Mouse (Mus musculus) embryonic fibroblast, embryonic 13.5 days (primary cell): ENCODE results near the gene Aprt. TPM values are rescaled to one million over a fixed set of nuclear protein-coding genes. Genes with fewer than 3 reads are reported as not detected.
A peak's percentile ranks its signal among the peaks of the same experiment; 100 is the strongest.

Source experiments
- H3K27ac ChIP-seq: 2 replicates; pipeline ENCODE4 v1.5.1; 2012; ENCODE audit warnings: low read length, control low read depth, inconsistent platforms; ENCODE audit not compliant: insufficient read depth
- H3K4me1 ChIP-seq: 2 replicates; pipeline ENCODE4 v1.6.1; 2011; ENCODE audit warnings: low read length; ENCODE audit not compliant: control insufficient read depth, insufficient read depth
- H3K4me3 ChIP-seq: 2 replicates; pipeline ENCODE4 v1.5.1; 2011; ENCODE audit warnings: mild to moderate bottlenecking, control low read depth, low read length; ENCODE audit not compliant: insufficient read depth
- CTCF ChIP-seq: IDR thresholded peaks from 2 replicates; pipeline ENCODE4 v1.5.1; 2011; ENCODE audit warnings: mild to moderate bottlenecking, control low read depth, low read length, moderate library complexity, borderline replicate concordance; ENCODE audit not compliant: insufficient read depth
- POLR2A ChIP-seq: IDR thresholded peaks from 2 replicates; pipeline ENCODE4 v1.6.1; 2011; ENCODE audit warnings: low read depth, mild to moderate bottlenecking, control low read depth, low read length, moderate library complexity
- polyA plus RNA-seq: library from polyadenylated mRNA; stranded (reverse); fragments of >200 nt; gene quantifications from 2 replicates; pipeline ENCODE4 v1.2.4, GENCODE M21; 2011; ENCODE audit warnings: low read depth; ENCODE audit not compliant: missing spikeins, insufficient read length

The Aprt gene
- polyA plus RNA-seq, 1 experiment: 140 TPM

DNA sequence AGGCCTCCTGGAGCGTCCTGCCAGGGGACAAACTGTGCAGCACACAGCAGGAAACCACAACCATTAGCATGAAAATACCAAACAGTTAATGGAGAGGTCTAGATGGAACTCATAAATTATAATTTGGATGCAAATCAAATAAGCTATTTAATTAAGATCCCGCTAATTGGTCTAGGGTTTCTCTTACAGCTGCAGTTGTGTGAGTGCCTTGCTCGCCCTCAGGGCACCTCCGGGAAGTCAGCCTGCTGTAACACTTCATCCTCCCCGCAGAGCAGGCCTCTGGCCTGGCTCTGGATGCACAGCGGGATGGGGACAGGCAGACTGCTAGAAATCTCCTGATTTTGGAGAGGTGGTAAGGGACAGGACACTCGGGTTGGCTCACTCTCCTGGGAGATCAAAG is 9.5 kb upstream of the Aprt start:
- H3K27ac ChIP-seq: no peak overlapping the region
- peaks cover 11% of the 10 kb centered on the region for H3K4me1 ChIP-seq
- H3K4me3 ChIP-seq: no peak overlapping the region
- TF ChIP-seq CTCF (no peak), POLR2A (no peak)

DNA sequence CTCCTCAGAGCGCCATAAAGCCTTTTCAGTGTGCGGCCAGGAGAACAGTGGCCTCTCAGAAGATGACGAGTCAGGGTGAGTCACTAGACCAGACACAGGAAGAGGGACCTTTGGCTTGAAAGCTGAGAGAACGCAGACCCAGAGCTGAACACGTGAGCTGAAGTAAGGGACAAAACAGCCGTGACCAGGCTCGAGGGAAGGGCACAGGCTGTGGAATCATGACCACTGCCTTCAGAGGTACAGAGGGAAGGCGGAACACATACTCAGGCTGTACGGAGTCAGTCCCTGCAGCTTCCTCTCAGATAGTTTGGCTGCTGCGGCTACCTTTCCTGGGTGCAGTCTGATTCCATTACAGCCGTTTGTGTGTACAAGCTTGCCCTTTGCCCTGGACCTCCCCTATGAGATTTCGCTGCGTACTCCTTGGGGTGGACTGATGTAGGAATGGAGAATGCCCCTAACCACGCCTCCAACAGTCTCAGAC is 8.7 kb upstream of the Aprt start:
- peak overlapping the region; percentile 34 for H3K27ac ChIP-seq
- peaks cover 11% of the 10 kb centered on the region for H3K4me1 ChIP-seq
- TF ChIP-seq POLR2A: no peak
- no peak for TF ChIP-seq CTCF
- H3K4me3 ChIP-seq: no peak overlapping the region

DNA sequence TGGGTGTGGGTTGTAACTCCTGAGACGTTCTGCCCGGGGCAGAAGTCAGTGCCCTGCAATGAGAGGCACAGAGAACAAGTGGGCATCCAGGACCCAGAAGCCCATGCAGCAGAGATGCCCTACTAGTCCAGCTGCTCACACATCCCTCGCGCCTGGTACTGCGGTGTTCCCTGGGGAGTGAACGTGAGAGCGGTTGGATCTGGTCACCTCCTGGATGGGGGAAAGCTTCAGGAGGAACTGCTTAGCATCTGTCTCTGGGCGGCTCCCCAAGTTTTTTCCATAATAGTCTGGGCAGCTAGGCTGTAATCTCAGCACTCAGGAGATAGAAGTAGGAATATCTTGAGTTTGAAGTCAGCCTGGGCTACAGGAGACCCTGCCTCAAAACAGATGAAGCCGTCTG is 8.3 kb upstream of the Aprt start:
- no peak for TF ChIP-seq CTCF
- no peak for TF ChIP-seq POLR2A
- H3K4me3 ChIP-seq: no peak overlapping the region
- peaks cover 11% of the 10 kb centered on the region for H3K4me1 ChIP-seq
- H3K27ac ChIP-seq: peak overlapping the region; percentile 34; the same call in 1 of the 2 replicates

DNA sequence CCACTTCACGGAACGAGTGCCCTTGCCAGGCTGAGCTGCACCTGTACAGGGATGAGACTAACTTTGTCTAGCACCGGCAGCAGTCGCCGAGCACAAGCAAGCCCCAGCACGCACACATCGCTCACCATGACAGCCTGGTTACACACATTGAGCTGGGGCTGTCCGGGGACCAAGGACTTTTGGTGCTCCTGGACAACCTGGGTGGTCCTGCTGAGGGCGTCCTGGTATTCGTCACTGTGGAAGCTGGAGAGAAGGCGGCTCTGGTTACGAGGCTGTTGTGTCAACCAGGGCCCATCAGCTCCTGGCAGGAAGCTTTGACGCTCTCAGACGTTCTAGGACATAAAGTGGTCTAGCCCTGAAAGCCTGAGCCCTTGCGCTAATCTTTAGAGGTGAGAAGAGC is 4.2 kb upstream of the Aprt start:
- TF ChIP-seq CTCF: no peak
- TF ChIP-seq POLR2A: no peak
- Histone ChIP-seq H3K27ac (no peak overlapping the region), H3K4me1 (peaks cover 11% of the 10 kb centered on the region), H3K4me3 (no peak overlapping the region)

DNA sequence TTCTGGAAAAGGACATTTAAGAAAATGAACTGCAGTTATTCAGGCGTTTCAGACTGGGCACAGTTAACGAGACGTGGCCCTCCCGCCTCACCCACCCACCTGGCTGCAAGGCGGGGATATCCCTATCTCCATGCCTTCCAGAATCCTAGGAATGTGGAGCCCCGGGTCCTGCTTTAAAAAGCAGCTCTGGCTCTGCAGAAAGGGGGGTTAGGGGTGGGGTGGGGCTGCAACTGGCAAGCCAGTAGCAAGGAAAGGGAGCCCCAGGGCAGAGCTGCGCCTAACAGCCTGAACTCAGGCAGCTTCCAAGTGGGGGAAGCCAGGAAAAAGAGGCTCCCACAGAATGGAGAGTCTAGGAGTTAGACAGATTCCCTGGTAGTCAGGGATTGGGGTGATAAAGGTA is 2.5 kb upstream of the Aprt start:
- Histone ChIP-seq H3K4me3 (no peak overlapping the region), H3K27ac (no peak overlapping the region), H3K4me1 (peaks cover 8% of the 10 kb centered on the region; the same call in 1 of the 2 replicates)
- TF ChIP-seq POLR2A (no peak), CTCF (no peak)

DNA sequence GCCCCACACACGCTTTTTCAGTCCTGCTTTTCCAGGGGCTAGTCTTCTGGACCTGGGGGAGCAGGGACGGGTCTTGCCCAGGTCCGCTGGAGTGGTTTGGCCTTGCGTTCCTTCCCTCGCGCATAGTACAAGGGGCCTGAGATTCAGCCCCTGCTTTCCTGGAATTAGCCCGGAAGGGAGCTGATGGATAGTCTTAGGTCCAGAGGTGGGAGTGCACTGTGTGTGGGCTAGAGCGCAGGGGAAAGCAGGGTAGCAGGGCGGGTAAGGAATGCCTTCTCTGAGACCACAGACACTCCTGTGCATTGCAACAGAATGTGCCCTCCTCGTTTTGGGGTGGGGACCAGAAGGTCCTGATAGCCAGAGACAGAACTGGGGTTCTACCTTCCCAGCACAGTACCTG is 407 bp upstream of the Aprt start:
- Histone ChIP-seq H3K27ac (no peak overlapping the region), H3K4me3 (no peak overlapping the region), H3K4me1 (peaks cover 8% of the 10 kb centered on the region; the same call in 1 of the 2 replicates)
- TF ChIP-seq CTCF (no peak), POLR2A (no peak)

DNA sequence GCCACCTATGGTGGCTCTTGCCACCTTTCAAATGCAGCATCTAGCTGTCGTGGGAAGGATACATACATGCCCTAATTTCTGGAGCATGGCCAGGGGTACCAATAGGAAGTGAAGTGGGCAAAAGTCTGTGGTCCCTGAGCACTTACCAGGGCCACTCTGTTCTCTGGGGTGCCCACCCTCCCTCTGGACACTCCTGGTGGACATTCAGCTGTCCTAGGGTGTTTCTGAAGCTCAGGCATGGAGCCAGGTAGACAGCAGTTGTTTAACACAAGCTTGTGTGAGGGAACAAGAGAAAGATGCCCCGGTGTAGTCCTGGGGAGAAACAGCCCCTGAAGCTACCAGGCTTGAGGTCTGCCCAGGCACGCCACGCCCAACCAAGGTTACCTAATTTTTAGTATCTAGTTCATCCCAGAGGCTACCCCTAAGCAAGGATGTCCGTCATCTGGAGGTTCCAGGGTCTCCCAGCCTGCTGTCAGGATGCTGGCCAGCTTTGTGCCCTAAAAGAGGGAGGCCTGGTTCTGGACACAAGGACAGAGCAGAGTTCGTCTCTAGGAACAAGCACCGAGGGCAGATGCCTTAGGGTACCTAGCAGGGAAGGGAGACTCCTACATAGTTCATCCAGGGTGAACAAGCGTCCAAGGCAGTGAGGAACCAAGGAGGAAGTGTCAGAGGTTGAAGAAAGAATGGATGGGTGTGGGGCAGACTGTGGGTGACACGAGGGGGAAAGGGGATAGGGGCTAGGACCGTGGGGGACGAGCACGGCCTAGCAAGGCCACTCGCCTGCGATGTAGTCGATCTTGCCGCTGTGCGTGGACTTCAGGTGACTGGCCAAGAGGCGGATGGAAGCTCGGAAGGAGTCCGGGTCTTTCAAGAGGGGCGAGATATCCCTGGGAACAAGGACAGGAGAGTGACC is 718 bp downstream of the Aprt start:
- peak overlapping the region; percentile 73 for H3K4me3 ChIP-seq
- H3K27ac ChIP-seq: no peak overlapping the region
- TF ChIP-seq CTCF (no peak), POLR2A (no peak; the same call in none of the 2 replicates)
- H3K4me1 ChIP-seq: peaks cover 8% of the 10 kb centered on the region; the same call in 1 of the 2 replicates

DNA sequence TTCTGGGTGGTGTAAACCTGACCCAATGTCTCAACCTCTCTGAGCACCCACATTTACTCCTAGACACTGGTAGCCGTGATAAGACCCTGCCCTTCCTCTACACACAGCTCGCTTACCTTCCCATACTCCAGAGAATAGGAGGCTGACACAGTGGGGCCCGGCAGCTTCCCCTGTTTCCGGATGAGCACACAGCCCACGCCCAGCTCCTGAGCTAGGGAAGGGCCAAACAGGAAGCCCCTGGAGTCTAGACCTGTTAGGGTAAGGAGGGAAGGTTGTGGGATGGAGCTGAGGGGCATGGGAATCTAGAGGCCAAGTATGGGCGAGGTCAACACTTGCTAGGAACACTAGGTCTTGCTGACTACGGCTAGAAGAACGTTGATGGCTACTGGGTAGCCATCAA is 1.4 kb downstream of the Aprt start:
- Histone ChIP-seq H3K27ac (no peak overlapping the region), H3K4me3 (peak overlapping the region; percentile 73), H3K4me1 (peaks cover 8% of the 10 kb centered on the region; the same call in 1 of the 2 replicates)
- TF ChIP-seq POLR2A: no peak
- no peak for TF ChIP-seq CTCF

DNA sequence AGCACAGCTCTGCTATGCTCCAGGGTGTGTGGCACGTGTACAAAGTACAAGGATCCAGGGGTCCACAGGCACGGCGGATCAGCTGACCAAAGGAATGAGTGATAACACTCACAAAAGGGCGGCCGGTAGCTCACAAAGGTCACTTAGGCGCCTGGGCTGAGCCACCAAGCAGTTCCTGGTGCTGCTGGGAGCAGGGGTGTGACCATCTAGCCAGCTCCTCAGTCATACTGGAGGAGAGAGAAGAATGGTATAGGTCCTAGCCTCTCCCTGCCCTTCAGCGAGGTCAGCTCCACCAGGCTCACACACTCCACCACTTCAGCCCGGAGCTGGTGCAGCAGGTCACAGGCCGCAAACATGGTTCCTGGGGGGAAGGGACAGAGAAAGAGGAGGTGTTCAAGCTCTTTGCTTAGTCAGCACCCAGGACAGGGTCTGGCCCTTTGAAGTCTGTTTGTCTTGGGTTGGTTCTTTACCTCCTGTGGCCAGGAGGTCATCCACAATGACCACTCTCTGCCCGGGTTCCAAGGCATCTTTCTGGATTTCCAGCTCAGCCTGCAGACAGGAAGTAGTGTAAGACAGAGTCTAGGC is 1.9 kb downstream of the Aprt start:
- Histone ChIP-seq H3K27ac (no peak overlapping the region), H3K4me1 (peaks cover 8% of the 10 kb centered on the region; the same call in 1 of the 2 replicates), H3K4me3 (peak overlapping the region; percentile 73; the same call in 1 of the 2 replicates)
- TF ChIP-seq POLR2A (no peak), CTCF (no peak)

DNA sequence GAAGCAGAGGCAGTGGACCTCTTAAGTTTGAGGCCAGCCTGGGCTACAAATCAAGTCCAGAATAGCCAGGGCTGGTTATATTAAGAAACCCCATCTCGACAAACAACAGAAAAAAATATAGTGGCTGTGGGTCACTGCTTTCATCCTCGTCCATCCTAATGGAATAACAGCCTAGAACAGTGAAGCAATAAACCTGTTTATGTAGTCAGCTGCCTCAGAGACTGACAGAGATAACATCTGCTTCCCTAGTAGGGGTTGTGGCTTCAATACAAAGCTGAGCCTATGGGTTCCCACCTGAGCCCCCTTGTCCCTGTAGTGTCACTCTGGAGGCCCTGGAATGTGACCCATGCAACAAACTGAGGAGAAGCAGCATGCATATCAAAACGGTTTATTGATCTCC is 2.4 kb downstream of the Aprt start:
- no peak overlapping the region for H3K27ac ChIP-seq
- TF ChIP-seq POLR2A (0 out of 2 replicates have a peak, but pooled peaks have one; percentile 2), CTCF (no peak)
- no peak overlapping the region for H3K4me3 ChIP-seq
- H3K4me1 ChIP-seq: peaks cover 8% of the 10 kb centered on the region; the same call in 1 of the 2 replicates
